Mouse (Mus musculus) adrenal gland (tissue): ENCODE data around the gene Cd164.

Experiments
- intact Hi-C: fragments of 180-260 bp; cut with DNase I; formaldehyde crosslinking; loops from one replicate; pipeline ENCODE4 v1.15.1; 2025

Cd164 gene

DNA sequence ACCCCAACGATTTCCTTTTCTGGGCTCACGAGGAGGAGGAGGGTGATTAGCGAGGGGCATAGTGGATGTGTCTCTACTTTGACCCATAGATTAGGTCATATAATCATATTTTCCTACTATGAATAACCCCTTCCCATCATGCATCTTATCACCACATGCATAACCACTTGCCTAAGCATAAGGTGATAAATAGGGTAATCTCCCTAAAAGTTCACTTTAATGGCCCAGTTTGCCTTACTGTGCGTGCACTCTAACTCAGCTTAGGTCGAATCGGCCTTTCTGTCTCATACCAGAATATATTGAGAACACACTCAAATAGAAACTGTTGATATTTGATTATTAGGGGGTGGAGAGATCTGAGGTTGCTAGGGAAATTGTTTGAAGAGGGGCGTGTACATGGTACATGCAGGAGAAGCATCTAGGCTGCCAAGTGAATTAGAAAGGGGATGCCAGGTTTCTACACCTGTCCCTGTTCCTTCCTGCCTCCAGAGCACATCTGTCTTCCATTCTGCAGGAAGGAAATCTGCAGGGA lies 26.1 kb downstream of the Cd164 start:
- intact Hi-C loops = no loop called here

GRCm38 (mm10) chr10:41546396-41547165 lies 27.4 kb downstream of the Cd164 start:
- intact Hi-C loops = no loop called here

DNA sequence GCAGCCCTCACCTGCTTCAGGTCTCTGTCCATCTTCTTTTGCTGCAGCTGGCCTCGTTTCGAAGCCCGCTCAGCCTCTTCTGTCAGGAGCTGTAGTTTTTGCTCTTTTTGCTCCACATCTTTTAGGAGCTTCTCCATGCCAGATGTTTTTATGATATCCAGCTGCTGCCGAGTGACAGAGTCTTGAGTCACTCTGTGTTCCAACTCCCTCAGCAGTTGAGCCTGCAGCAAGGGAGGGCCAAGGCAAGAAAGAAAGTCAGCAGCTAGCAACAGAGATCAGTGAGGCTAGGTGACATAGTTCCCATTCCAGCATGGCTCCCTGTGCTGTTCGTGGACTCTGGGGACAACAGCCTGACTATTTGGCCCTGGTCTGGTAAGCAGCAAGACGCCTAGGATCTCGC lies 31.5 kb downstream of the Cd164 start:
- intact Hi-C loops = no loop called here

DNA sequence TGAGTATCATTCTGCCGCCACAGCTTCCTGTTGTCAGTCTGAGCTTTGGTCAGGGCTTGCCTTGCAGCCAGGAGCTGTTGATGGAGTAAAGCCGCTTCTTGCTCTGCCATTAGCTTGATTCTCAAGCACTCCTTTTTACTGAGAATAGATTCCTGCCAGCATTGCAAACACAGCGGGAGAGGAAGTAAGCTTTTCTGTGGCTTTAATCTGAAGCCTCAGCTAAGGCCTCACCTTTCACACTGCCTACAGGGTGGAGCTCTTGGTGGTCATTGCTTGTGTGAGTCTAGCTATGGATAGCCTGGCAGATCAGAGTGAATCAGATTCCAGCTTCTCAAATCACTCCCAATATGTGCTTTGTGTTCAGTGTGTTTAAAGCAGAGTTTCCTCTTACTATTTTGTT lies 33.1 kb downstream of the Cd164 start:
- intact Hi-C loops = no loop called here

GRCm38 (mm10) chr10:41552847-41553589 lies 33.8 kb downstream of the Cd164 start:
- intact Hi-C loops = no loop called here

- intact Hi-C loops = no loop called here
Measured at GRCm38 (mm10) chr10:41553711-41554110, 34.5 kb downstream of the Cd164 start.

GRCm38 (mm10) chr10:41555081-41555480 lies 35.9 kb downstream of the Cd164 start:
- intact Hi-C loops = no loop called here

- intact Hi-C loops = no loop called here
Measured at GRCm38 (mm10) chr10:41558401-41558800, 39.2 kb downstream of the Cd164 start.

DNA sequence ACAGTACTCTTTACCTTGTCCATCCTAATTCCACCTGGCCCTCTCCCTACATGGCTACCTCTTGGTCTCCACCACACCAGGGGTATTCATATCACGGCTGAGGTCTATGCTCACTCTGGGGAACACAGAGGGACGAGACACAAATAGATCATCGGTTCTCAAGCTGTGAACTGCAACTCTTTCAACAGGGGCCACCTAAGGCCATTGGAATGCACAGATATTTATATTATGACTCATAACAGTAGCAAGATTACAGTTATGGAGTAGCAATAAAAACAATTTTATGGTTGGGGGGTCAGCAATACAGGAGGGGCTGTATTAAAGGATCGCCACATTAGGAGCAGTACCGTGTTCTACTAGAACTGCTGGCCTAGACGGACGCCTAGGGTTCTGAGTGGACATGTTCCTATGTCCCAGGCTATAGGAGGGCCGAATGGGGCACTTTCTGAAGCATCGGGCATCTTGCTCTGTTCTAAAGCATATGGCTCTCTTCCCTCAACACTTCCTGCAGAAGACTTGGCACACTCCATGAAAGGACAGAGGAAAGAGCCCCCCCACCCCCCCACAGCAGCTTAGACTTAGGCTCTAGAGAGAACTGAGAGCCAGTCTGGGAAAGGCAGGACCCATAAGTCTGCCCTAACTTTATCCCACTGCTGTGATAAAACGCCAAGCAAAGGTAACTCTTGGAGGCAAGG lies 42.6 kb downstream of the Cd164 start:
- intact Hi-C loops = no loop called here

GRCm38 (mm10) chr10:41565141-41565540 lies 45.9 kb downstream of the Cd164 start:
- intact Hi-C loops = no loop called here

DNA sequence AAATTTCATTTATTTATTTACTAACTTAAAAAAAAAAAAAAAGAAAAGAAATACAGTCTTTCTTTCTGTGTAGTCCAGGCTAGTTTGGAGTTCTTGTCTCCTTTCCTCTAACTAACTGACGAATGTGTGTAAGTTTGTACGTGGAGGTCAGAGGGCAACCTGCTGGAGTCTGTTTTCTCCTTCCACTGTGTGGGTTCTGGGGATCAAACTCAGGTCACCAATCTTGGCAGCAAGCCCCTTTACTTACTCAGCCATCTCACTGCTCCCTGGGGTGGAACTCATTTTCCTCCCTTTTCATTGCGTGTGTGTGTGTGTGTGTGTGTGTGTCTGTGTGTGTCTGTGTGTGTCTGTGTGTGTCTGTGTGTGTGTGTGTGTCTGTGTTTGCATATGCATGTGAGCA lies 49.1 kb downstream of the Cd164 start:
- intact Hi-C loops = no loop called here

DNA sequence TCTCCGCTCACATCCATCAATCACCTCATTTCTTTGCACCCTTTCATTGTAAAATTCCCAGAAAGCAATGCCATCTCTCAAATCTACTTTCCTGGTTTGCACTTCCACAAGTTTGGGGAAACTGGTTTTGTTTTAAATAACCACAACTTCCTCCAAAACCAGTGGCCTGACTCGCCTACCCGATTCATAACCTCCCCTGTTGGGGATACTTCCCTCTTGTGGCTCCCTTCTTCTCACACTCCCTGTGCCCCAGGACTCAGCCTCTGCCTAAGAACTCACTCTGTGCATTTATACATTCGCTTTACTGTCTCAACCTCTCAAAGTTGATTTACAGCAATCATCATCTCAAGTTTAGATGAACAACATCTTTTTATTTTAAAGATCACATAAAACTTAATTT lies 51.9 kb downstream of the Cd164 start:
- intact Hi-C loops = no loop called here

- intact Hi-C loops = no loop called here
Measured at GRCm38 (mm10) chr10:41572274-41572673, 53.1 kb downstream of the Cd164 start.

DNA sequence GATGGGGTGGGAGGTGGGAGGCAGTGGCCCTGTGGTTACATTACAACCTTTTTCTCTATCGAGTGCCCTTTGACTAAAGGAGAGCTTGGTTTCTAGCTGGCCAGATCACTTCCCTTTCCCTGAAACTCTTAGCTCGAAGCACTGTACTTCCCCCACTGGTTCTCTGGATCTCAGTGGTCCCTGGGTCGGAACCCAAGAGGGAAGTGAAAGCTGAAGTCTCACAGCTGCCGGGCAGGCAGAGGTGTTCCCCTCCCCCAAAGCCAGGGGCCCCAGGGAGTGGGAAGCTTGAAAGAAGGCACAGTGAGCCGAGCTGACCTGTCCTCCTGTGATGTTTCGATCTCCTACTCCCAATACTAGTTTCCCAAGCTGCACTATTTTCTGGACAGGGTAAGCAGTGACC lies 54.0 kb downstream of the Cd164 start:
- intact Hi-C loops = no loop called here

DNA sequence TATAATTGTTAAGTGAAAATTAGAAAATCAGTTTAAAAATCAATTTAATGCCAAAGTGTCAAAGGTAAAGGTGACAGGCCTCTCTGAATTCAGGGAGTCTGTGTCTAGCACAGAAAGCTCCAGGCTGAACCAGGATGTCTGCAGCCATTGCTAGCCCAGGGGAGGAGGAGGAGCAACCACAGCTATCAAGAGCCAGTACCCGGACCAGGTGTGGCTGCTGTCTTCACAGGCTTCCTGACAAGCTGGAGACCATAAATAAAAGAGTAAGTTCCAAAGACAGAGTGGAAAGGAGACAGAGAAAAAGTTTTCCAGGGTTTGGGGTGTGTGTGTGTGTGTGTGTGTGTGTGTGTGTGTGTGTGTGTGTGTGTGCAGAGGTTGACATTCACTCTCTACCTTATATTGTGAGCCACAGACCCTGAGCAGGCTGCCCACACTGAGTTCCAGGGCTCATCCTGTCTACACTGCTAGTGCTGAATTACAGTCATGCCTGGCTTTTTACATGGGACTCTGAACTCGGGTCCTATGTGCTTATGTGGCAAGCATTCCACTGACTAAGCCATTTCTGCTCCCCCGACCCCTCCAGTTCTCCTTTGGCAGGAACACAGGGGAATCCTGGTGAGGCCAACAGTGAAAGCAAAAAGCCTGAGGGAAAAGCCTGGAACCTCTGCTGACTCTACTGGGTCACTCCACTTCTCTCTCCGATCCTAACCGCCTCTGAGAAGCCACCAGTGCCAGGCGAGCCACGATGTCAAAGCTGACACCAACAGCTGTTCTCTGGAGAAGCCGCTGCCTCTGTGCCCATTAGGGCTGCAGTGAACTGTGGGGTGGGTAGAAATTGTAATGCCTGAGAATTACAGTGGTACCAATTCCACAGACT lies 56.5 kb downstream of the Cd164 start:
- intact Hi-C loops = no loop called here

DNA sequence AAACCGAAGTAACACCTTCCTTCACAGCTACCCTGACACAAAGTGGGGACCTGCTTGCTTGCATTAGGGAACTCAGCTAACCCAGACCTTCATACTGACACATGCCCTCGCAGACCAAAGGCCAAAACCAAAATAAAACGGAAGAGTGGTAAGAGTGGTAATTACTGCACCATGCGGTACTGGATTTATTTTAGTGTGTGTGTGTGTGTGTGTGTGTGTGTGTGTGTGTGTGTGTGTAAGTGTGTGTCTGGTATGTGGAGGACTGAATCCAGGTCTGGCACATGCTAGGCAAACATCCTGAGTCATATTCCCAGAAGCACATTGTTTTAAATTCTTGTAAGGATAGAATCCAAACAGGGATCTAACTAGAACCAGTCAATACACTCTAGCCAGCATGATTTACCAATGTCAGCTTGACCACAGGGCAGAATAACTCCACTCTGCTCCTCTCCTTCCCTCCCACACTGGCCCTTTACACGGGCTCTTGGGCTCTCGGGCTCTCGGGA lies 57.2 kb downstream of the Cd164 start:
- intact Hi-C loops = no loop called here

DNA sequence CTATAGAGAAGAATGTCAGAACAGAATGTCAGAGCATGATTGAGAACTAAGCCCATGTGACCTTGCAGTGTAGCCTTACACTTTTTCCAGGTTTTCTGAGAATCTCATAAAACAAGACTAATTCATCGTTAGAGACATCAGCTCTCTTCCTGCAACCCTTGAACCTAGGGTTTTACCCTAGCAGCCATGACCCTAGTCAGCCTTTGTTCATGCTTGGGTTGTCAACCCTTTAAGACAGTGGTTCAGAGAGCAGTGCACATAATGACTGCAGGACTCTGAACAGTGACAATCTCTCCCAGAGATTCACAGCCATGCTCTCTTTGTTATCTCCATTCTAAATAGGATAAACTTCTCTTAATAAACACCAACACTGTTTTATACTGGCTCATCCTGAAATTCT lies 59.3 kb downstream of the Cd164 start:
- intact Hi-C loops = no loop called here

- intact Hi-C loops = no loop called here
Measured at GRCm38 (mm10) chr10:41580441-41580840, 61.2 kb downstream of the Cd164 start.
